Mouse (Mus musculus): ENCODE data around the gene Lyrm9. TPM values are rescaled to one million over a fixed set of nuclear protein-coding genes. Genes with fewer than 3 reads are reported as not detected.
"Not testable (repeated sequence)": the region's sequence is repeated elsewhere in the genome, so short reads cannot be mapped to it uniquely, and the experiment has no call there.

The Lyrm9 gene
- polyA plus RNA-seq, 1 experiment from 2014 or later: 11.1 TPM

DNA sequence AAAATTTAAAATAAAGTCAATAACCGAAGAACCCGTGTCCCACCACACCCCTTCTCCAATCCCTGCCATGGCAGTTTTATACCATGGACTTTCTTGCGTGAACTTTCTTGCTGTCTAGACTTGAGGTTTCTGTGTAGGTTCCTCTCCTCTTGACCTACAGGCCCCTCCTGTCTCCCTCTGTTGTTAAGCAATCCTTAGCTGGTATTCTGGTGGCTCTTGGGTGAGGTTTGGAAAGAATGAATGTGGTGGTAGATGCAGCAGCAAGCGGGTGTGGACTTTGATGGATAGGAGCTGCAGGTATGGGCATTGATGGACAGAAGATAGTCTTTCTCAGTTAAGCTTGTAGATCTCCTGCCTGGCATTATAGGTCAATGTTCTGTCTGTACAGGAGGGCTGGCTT, 37.5 kb downstream of the Lyrm9 start:
- H3K4me2 ChIP-seq: no peak overlapping the region
- H3K4me1 ChIP-seq: no peaks in the 10 kb centered on the region
- no peak overlapping the region for H3K4me3 ChIP-seq
- H3K9me3 ChIP-seq: no peaks in the 10 kb centered on the region
- no peak overlapping the region for H3K9ac ChIP-seq
- H3K27ac ChIP-seq: no peak overlapping the region
- H3K27me3 ChIP-seq: no peaks in the 10 kb centered on the region
- no peaks in the 10 kb centered on the region for H3K36me3 ChIP-seq
- 87% methylated on average over 4 of the region's 4 CpGs for WGBS
- ATAC-seq (ENCODE audit: insufficient number of reproducible peaks, insufficient read depth, low FRiP score, low TSS enrichment, low read depth): no peak

DNA sequence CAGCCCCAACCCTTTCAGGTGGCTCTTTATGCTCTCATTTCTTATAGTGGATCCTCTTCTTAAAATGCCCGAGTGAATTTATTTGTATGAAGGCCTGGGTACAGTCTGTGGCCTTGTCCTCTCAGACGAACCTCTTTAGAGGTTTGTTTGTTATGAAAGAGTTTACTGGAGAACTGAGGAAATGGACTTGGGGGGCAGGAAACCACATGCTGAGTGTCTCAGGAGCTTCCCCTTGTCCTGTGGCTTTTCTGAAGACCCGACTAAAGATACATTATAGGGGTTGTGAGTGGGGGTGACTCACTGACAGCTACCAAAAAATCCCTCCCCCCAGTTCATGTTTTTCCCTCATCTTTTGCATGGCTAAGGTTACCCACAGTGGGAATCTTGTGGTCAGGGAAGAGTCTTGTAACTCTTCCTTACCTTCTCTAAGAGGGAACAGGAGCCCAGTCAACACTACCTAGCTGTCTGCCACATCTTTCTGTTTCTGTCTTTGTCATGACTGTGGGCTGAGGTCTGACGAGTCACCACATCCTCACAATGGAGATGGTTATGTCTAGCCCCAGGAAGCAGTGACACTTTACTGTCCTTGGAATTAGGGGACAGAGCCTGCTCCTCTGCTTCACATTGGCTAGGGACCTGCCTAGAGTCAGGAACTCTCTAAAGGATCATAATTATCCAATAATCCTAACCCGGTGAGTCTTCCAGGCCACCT, 38.3 kb downstream of the Lyrm9 start:
- H3K27ac ChIP-seq: no peak overlapping the region
- no peaks in the 10 kb centered on the region for H3K4me1 ChIP-seq
- 72% methylated on average over 5 of the region's 5 CpGs for WGBS
- H3K27me3 ChIP-seq: no peaks in the 10 kb centered on the region
- no peaks in the 10 kb centered on the region for H3K36me3 ChIP-seq
- no peak overlapping the region for H3K9ac ChIP-seq
- ATAC-seq (ENCODE audit: insufficient number of reproducible peaks, insufficient read depth, low FRiP score, low TSS enrichment, low read depth): no peak
- H3K4me3 ChIP-seq: no peak overlapping the region
- H3K9me3 ChIP-seq: no peaks in the 10 kb centered on the region
- H3K4me2 ChIP-seq: no peak overlapping the region

DNA sequence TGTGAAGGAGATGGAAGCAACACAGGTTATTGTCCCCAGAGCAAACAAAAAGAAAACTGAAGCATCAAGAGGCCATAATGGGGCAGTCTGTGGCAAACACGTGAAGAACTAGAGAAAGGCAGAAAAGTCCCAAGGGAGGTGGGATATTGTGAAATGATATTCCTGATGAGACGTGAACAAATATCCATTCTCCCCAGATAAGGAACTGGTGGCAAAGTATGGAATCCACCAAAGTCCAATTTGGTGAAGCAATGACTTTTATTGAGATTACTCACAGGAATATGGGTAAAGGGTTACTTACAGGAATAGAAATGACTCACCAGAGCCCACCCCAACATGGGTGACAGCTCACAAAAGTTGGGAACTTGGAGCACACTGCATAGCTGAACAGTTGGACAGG, 38.9 kb downstream of the Lyrm9 start:
- Histone ChIP-seq H3K27ac (no peak overlapping the region), H3K9ac (no peak overlapping the region), H3K36me3 (no peaks in the 10 kb centered on the region), H3K4me3 (no peak overlapping the region), H3K9me3 (no peaks in the 10 kb centered on the region), H3K27me3 (no peaks in the 10 kb centered on the region), H3K4me2 (no peak overlapping the region), H3K4me1 (no peaks in the 10 kb centered on the region)
- 88% methylated on average over 2 of the region's 2 CpGs for WGBS
- no peak for ATAC-seq (ENCODE audit: insufficient number of reproducible peaks, insufficient read depth, low FRiP score, low TSS enrichment, low read depth)

DNA sequence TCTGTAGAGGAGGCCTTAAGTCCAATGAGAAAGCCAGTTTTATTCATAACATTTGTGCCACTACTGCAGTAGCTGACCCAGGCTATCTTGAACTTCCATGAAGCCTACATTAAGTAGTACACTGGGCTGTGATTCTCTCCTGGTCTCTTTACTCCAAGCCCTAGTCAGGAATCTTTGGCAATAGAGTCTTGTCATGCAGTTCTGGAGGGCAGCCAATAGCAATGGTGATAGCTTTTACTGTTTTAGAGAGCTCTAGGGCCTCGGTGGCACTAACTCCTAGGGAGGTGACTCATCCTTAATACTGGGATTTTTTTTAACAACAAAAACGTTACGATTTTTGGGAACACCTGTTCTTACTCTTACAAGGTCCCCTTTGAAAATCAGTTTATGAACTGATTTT, 40.1 kb downstream of the Lyrm9 start:
- no peak overlapping the region for H3K4me3 ChIP-seq
- WGBS: 68% methylated on average over 3 of the region's 3 CpGs

DNA sequence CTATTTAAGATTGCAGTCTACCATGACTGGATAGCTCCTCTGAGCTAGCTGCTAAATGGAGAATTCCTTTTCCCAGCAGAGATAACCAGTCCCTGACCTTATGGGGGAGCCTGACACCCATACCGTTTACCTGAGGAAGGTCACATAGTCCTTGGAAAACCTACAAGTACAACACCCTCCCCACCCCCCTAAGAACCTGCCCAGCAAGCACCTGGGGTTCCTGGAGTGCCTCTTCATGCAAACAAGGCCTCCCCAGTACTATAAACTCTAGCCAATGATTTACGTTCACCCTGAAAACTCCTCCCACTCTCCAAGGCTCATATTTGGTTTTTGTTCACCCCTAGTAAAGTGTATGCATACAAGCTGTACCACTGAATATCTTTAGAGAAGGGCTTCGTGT, 41.3 kb downstream of the Lyrm9 start:
- H3K27me3 ChIP-seq: no peaks in the 10 kb centered on the region
- no peaks in the 10 kb centered on the region for H3K9me3 ChIP-seq

More for the DNA sequence above, 40.1 kb downstream of the Lyrm9 start:
- Histone ChIP-seq H3K9me3 (no peaks in the 10 kb centered on the region), H3K27me3 (no peaks in the 10 kb centered on the region), H3K4me1 (no peaks in the 10 kb centered on the region), H3K27ac (no peak overlapping the region), H3K9ac (no peak overlapping the region), H3K4me2 (no peak overlapping the region), H3K36me3 (no peaks in the 10 kb centered on the region)
- no peak for ATAC-seq (ENCODE audit: insufficient number of reproducible peaks, insufficient read depth, low FRiP score, low TSS enrichment, low read depth)

DNA sequence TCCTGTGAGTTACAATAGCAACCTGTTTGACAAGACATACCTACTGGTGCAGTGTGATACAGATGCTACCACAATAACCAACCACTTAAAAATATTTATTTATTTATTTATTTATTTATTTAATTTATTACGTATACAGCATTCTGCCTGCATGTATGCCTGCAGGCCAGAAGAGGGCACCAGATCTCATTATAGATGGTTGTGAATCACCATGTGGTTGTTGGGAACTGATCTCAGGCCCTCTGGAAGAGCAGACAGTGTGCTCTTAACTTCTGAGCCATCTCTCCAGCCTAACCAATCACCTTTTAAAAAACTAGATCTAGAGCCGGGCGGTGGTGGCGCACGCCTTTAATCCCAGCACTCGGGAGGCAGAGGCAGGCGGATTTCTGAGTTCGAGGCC, 42.8 kb downstream of the Lyrm9 start:
- H3K36me3 ChIP-seq, H3K4me2 ChIP-seq, H3K9ac ChIP-seq: not testable (repeated sequence)

More for the DNA sequence above, 41.3 kb downstream of the Lyrm9 start:
- Histone ChIP-seq H3K4me3 (no peak overlapping the region), H3K36me3 (no peaks in the 10 kb centered on the region), H3K27ac (no peak overlapping the region), H3K4me1 (peaks cover 4% of the 10 kb centered on the region), H3K4me2 (no peak overlapping the region), H3K9ac (no peak overlapping the region)
- ATAC-seq (ENCODE audit: insufficient number of reproducible peaks, insufficient read depth, low FRiP score, low TSS enrichment, low read depth): no peak
- WGBS: 72% methylated on average over 3 of the region's 3 CpGs

DNA sequence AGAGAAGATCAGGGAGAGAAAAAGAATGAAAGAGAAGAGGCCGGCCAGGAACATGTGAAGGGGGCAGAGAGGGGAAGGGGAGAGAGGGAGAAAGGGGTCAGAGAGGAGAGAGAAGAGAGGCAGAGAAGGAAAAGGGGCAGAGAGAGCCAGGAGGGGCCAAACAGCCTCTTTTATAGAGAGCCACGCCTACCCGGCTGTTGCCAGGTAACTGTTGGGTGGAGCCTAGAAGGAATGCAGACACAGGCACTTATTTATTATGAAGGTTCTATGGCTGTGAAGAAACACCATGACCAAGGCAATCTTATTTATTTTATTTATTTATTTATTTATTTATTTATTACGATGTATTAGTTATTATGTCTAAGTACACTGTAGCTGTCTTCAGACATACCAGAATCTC, 44.5 kb downstream of the Lyrm9 start:
- Histone ChIP-seq H3K27me3 (no peaks in the 10 kb centered on the region), H3K4me3 (no peak overlapping the region), H3K9ac (no peak overlapping the region), H3K36me3 (no peaks in the 10 kb centered on the region), H3K4me2 (no peak overlapping the region), H3K9me3 (no peaks in the 10 kb centered on the region), H3K4me1 (peaks cover 7% of the 10 kb centered on the region), H3K27ac (no peak overlapping the region)
- 84% methylated on average over 4 of the region's 4 CpGs for WGBS
- no peak for ATAC-seq (ENCODE audit: insufficient number of reproducible peaks, insufficient read depth, low FRiP score, low TSS enrichment, low read depth)

More for the DNA sequence above, 42.8 kb downstream of the Lyrm9 start:
- H3K9me3 ChIP-seq; H3K4me1 ChIP-seq; ATAC-seq (ENCODE audit: insufficient number of reproducible peaks, insufficient read depth, low FRiP score, low TSS enrichment, low read depth); H3K4me3 ChIP-seq; H3K27ac ChIP-seq; H3K27me3 ChIP-seq: not testable (repeated sequence)
- 98% methylated on average over 8 of the region's 8 CpGs for WGBS

DNA sequence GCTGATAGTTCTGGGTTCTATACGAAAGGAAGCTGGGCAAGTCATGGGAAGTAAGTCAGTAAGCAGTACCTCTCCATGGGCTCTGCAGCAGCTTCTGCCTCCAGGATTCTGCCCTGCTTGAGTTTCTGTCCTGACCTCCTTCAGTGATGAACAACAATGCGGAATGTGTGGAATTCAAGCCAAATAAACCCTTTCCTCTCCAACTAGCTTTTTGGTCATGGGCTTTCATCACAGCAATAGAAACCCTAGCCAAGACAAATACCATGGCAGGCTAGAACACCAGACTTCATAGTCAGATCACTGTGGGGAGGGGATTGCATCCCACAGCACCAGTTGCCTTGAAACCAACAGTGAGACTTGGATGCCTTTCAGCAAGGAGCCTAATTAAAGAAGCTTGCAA, 46.4 kb downstream of the Lyrm9 start:
- no peak overlapping the region for H3K4me3 ChIP-seq
- no peaks in the 10 kb centered on the region for H3K27me3 ChIP-seq
- no peak overlapping the region for H3K4me2 ChIP-seq
- WGBS: 20% methylated on average over 2 of the region's 2 CpGs
- no peaks in the 10 kb centered on the region for H3K36me3 ChIP-seq
- H3K4me1 ChIP-seq: peaks cover 7% of the 10 kb centered on the region
- no peak for ATAC-seq (ENCODE audit: insufficient number of reproducible peaks, insufficient read depth, low FRiP score, low TSS enrichment, low read depth)
- no peak overlapping the region for H3K9ac ChIP-seq
- H3K9me3 ChIP-seq: no peaks in the 10 kb centered on the region
- H3K27ac ChIP-seq: no peak overlapping the region

DNA sequence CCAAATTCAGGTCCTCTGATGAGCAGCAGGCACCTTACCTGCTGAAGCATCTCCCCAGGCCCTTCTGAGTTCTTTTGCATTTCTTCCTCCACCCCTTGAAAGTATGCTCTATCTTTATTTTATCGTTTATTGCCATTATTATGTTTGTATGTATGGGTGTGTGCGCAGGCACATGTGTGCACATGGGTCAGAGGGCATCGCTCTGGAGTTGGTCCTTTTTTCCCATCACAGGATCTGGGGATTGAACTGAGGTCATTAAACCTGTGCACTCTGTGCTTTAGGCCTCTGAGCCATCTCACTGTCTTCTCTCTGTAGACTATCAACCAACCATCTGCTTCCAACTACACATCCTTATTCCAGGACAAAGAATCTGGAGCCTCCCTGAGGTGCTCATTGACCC, 53.3 kb downstream of the Lyrm9 start:
- Histone ChIP-seq H3K4me2 (no peak overlapping the region), H3K9me3 (no peaks in the 10 kb centered on the region), H3K4me1 (0 out of 2 replicates have a peak, but pooled peaks cover 3% of the 10 kb centered on the region), H3K27ac (no peak overlapping the region), H3K4me3 (no peak overlapping the region), H3K36me3 (no peaks in the 10 kb centered on the region), H3K9ac (no peak overlapping the region), H3K27me3 (no peaks in the 10 kb centered on the region)
- no peak for ATAC-seq (ENCODE audit: insufficient number of reproducible peaks, insufficient read depth, low FRiP score, low TSS enrichment, low read depth)
- WGBS: 93% methylated on average over 3 of the region's 3 CpGs

DNA sequence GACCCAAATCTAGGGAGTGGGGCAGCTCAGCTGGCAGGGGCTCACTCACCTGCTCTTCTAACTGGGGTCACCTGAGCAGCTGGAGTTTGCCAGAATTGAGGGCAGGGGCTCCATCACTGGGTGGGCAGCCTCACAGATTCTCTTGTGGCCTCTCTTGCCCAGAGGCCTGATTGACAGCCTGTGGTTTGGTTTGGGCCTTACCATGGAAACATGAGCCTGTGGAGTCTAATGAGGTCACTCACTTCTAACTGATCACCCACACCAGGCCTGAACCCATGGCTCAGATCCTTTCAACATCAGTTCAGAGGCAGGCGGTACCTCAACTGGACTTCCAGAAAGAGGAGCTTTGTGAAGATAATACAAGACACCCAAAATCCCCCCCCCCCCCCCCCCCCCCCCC, 60.3 kb downstream of the Lyrm9 start:
- peak; percentile 48; the same call in 1 of the 2 replicates for ATAC-seq (ENCODE audit: insufficient number of reproducible peaks, insufficient read depth, low FRiP score, low TSS enrichment, low read depth)
- peak overlapping the region; percentile 37 for H3K4me2 ChIP-seq
- peak overlapping the region; percentile 18; the same call in 1 of the 2 replicates for H3K4me3 ChIP-seq
- H3K9me3 ChIP-seq: no peaks in the 10 kb centered on the region
- 6% methylated on average over 1 of the region's 1 CpGs for WGBS
- no peaks in the 10 kb centered on the region for H3K27me3 ChIP-seq
- H3K4me1 ChIP-seq: peaks cover 21% of the 10 kb centered on the region
- no peaks in the 10 kb centered on the region for H3K36me3 ChIP-seq
- peak overlapping the region; percentile 80 for H3K27ac ChIP-seq
- no peak overlapping the region for H3K9ac ChIP-seq

DNA sequence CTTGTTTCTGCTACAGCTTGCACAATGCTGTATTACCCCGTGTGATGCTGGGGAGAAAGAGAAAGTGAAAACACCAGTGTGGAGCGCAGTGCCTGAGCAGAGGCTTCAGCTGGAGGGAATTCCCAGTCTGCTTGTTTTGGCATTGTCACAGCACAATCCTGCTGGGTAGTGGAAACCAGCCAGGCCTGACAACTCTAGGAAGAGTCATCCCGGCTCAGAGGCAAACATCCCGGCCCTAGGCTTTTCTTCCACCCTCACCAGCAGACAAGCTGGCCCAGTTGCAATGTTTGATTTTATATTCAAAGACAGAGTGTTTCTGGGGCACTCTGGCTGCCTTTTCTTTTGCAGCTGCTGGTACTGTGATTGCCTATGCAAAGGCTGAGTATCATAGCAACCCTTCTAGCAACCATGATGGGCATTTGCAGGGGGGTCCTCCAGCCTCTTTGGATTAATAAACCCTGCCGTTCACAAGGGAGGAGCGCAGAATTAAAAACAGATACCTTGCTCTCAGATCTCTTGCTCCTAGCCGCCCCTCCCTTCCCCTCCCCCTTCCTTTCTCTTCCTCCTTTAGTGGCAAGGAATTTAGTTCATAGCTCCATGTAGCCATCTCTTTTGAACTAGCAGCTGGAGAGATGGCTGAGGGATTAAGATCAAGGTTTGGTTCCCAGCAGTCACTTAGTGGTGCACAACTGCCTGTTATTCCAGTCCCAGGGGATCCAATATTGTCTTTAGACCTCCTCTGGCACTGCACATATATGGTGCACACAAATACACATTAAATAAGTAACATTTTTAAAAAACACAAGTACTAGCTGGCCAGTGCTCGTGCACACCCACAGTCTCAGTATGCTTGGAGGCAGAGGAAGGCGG, 61.0 kb downstream of the Lyrm9 start:
- Histone ChIP-seq H3K4me2 (peak overlapping the region; percentile 37), H3K27ac (peak overlapping the region; percentile 80), H3K4me1 (peaks cover 20% of the 10 kb centered on the region), H3K36me3 (no peaks in the 10 kb centered on the region), H3K27me3 (no peaks in the 10 kb centered on the region), H3K4me3 (peak overlapping the region; percentile 18; the same call in 1 of the 2 replicates), H3K9me3 (no peaks in the 10 kb centered on the region), H3K9ac (no peak overlapping the region)
- peak; percentile 52; the same call in 1 of the 2 replicates for ATAC-seq (ENCODE audit: insufficient number of reproducible peaks, insufficient read depth, low FRiP score, low TSS enrichment, low read depth)
- WGBS: 15% methylated on average over 8 of the region's 9 CpGs

DNA sequence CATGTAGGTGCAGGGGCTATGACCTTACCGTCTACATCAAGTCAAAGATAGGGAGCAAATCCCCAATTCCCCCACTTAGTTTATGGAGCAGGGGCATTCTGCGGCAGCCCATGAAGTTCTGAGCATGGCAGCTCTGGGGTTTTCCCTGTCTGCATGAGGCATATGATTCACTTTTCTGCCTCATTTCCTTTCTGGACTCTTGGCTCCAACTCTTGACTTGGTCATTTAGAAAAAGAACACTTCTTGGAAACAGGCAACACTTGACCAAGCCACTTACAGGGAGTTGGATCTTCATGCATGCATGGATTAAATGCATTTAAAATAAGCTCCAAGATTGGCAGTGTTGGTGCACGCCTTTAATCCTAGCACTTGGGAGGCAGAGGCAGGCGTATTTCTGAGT, 62.8 kb downstream of the Lyrm9 start:
- Histone ChIP-seq H3K9ac (no peak overlapping the region), H3K4me2 (no peak overlapping the region), H3K27me3 (no peaks in the 10 kb centered on the region), H3K4me1 (peaks cover 19% of the 10 kb centered on the region), H3K27ac (no peak overlapping the region), H3K36me3 (no peaks in the 10 kb centered on the region), H3K9me3 (no peaks in the 10 kb centered on the region), H3K4me3 (no peak overlapping the region)
- WGBS: 88% methylated on average over 4 of the region's 4 CpGs
- ATAC-seq (ENCODE audit: insufficient number of reproducible peaks, insufficient read depth, low FRiP score, low TSS enrichment, low read depth): no peak
